Mouse (Mus musculus) spleen, postnatal 36 days (tissue): ENCODE data around the gene Edc3.

ENCODE experiments used
- DNase-seq, 2 experiments: peaks; one replicate each; pipeline ENCODE4 v3.0.0; 2022; ENCODE audit warnings: low spot score in 2 of 2, mixed read lengths in 1 of 2

Edc3 gene

DNA sequence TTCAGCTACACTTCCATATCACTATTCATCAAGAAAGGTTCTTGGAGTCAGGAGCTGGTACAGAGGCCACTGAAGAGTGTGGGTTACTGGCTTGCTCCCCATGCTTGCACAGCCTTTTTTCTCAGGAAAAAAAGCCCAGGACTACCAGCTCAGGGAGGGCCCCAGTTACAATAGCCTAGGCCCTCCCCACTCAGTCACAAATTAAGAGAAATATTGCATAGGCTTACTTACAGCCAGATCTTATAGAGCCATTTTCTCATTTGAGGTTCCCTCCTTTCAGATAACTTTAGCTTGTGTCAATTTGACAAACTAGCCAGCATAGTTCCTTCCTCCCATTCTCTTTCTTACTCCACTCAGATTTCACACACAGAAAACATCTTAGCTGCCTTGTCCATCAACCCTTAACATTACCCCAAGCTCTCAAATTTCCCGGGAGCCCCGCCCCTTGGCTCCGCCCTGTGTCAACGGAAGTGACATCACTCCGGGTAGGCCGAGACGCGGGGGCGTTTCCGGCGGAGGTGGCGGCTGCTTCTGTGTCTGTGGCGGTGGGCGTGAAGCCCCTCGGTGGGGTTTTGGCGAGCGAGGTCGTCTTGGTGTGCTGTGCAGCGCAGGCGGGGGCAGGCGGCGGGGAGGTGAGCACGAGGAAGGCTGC lies at the start of gene Edc3:
Gene Edc3, plus strand, starts transcription at position 473 of the 652 bp plus-strand sequence.
- peak; percentile 83 to 88 for DNase-seq

GRCm38 (mm10) chr9:57658970-57659369 lies 49.4 kb upstream of the Edc3 start:
- no peak for DNase-seq

DNA sequence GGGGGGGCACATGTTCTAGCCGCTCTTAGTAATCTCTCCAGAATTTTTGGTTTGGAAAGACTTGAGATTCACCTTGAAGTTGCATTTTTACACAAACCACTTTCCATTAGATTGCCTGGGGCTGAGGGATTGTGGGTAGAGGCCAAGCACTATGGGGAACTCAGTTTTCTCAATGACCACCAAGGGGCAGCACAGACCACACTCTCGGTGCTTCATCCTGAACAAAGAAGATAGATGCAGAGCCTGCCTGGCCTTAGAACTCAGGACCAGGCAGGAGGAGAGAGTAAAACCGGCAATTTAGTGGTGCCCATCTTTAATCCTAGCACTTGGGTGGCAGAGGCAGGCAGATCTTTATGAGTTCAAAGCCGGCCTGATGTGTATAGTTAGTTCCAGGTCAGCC lies 48.6 kb upstream of the Edc3 start:
- peak; percentile 71 to 76 for DNase-seq

- DNase-seq = peak in 1 of 2 experiments; percentile 40
Observed at GRCm38 (mm10) chr9:57660501-57660900, 47.8 kb upstream of the Edc3 start.

GRCm38 (mm10) chr9:57661552-57661951 lies 46.8 kb upstream of the Edc3 start:
- no peak for DNase-seq

DNA sequence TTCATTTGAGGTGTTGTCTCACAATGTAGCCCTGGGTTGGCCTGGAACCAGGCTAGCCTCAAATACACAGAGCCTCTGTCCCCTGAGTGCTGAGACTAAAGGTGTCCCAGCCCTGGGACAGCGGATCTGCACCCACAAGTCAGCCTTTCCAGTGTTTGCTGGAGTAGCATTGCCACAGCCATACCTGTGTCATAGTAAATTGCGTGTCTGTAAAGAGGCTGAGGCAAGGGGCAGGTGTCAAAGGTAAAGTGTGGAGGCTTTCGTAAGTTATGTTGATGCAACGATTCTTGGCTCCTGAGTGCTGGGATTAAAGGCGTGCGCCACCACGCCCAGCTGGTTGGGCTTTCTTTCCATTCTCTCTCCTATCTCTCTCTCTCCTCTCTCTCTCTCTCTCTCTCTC lies 43.7 kb upstream of the Edc3 start:
- no peak for DNase-seq

DNA sequence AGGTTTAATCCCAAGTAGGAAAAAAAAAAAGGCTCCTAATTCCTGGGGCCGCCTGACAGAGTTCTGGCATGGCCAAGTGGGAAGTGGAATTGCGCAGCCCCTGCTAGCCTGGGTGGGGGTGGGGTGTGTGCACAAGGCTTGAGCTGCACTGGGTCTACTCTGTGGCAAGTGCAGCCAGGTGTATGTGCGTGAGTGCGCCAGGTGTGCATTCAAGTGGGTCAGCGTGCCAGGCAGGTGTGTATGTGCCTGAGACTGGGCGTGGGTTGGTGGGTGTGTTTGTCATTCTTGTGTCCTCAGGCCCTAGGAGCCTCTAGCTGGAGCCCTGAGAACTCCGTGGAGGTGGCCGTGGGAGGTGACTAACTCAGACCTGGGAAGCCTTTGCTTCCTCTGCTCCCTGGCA lies 41.8 kb upstream of the Edc3 start:
- no peak for DNase-seq

DNA sequence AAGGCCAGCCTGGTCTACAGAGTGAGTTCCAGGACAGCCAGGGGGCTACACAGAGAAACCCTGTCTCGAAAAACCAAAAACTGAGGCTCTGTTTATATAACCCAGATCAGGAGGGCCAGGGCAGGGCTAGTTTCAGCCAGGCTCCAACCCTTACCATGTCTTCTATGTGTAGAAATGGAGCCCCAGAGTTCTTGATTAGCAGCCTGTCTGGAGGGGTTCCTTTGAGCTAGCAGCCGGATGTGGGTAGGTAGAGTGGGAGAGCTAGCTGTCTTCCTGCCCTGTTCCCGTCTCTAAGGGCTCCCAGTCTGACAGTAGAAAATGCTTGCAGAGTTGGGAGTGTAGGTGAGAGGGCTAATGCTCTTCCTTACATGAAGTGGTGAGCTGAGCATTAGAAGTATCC lies 41.2 kb upstream of the Edc3 start:
- DNase-seq = no peak

GRCm38 (mm10) chr9:57667817-57668216 lies 40.5 kb upstream of the Edc3 start:
- no peak for DNase-seq

- DNase-seq = no peak
Observed at GRCm38 (mm10) chr9:57668277-57668676, 40.1 kb upstream of the Edc3 start.

- no peak for DNase-seq
Observed at GRCm38 (mm10) chr9:57669566-57669965, 38.8 kb upstream of the Edc3 start.

- no peak for DNase-seq
Observed at GRCm38 (mm10) chr9:57671037-57671436, 37.3 kb upstream of the Edc3 start.

DNA sequence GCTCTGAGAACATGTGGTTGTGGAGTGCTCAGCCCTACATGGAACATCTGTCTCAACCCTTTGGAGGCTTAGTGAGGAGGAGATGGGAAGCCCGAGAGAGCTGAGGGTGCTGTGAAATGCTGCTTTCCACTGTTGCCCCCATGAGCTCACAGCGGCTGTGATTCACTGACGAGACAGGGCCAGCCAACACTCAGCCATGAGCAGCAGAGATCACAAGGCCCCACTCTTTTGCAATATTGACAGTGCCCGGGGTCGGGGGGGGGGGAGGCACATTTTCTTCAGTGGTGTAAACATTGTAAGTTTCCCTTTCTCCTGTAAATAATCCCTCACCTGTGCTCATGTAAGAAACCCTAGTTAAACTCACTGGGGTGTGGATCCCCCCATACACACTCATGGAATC lies 36.8 kb upstream of the Edc3 start:
- DNase-seq = no peak

DNA sequence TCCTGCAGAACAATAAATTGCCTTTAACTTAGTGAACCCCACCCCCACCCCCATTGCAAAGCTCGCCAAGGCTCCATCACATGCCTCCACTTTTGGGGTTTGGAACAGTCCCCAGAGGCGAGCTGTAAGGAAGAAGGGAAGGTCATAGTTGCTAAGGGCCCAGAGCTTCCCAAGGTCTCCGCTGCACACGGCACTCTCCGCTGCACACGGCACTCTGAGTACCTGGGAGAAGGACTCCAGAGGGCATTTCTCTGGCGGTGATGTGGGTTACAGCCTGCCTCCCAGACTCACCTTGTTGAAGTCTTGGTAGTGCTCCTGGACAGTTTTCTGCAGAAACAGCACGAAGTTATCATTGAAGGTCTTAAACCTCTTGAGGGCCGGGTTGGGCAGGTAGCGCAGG lies 26.9 kb upstream of the Edc3 start:
- DNase-seq = no peak

GRCm38 (mm10) chr9:57683520-57683919 lies 24.8 kb upstream of the Edc3 start, which contains the start of gene Cyp1a2:
Gene Cyp1a2 (minus strand): TSS chr9:57683703.
- no peak for DNase-seq

- DNase-seq = no peak
Observed at GRCm38 (mm10) chr9:57686011-57686410, 22.3 kb upstream of the Edc3 start.

GRCm38 (mm10) chr9:57687751-57688150 lies 20.6 kb upstream of the Edc3 start, which contains the start of gene Cyp1a1:
Gene Cyp1a1 (plus strand): TSS chr9:57687928.
- DNase-seq = no peak

DNA sequence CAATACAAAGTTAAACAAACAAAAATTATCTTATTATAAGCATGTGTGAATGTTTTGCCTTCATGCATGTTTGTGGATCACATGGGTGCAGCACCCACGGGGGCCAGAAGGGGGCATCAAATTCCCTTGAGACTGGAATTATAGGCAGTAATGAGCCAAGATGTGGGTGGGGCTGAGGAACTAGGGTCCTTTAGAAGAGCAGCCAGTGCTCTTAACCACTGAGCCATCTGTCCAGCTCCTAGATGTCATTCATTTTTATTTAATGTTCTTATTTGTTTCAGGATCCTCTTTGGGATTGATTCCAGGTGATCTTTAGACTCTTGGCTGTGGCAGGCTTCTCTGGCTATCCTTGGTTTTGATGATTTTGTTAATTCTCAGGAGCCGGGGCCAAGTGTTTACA lies 20.2 kb upstream of the Edc3 start:
- DNase-seq = peak in 1 of 2 experiments; percentile 16

DNA sequence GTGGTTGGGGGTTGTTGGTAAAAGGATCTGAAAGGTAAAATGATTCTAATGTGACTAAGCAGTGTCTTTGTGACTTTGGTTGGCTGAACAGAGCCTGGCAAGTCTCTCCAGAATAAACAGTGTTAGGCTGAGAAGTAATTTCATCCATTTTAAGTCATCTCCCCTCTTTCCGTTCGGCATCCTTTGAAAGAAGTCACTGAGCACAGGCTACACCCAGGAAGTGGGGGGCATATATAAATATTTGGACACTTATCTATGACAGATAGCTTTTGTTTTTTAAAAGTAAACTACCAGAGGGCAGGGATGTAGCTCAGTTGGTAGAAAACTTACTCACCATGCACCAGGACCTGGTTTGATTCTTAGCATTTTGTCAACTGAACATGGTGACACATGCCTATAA lies 19.7 kb upstream of the Edc3 start:
- no peak for DNase-seq

- no peak for DNase-seq
Observed at GRCm38 (mm10) chr9:57694108-57694507, 14.2 kb upstream of the Edc3 start.

DNA sequence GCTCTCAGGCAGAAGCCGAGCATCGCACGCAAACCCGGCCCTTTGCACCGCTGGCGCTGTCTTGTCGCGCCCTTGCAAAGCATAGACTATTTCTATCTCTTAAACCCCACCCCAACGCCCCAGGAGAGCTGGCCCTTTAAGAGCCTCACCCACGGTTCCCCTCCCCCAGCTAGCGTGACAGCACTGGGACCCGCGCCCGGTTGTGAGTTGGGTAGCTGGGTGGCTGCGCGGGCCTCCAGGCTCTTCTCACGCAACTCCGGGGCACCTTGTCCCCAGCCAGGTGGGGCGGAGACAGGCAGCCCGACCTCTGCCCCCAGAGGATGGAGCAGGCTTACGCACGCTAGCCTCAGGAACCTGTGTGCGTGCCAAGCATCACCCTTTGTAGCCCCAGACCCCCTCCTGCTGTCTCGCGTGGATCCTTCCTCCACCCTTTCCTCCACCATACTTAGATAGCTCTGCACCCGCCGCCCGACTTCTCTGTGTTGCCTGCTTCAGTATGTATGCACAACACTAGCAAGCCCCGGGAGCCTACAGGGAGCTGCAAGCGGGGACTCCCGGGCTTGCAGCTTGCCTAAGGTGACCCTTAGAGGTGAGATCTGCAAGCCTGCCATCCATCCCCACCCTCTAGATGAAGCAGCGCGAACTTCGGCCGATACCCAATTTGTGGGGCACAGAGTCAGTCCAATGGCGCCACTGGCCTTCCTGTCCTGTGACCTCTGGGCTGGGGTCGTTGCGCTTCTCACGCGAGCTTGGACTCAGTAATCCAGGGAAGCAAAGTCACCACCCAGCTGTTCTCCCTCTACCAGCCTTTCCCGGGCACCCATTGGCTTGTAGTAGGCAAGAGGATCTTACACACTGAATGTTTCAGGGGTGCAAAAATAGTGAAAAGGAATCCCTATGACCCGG lies 11.7 kb upstream of the Edc3 start:
- DNase-seq = no peak

- no peak for DNase-seq
Observed at GRCm38 (mm10) chr9:57697380-57697779, 11.0 kb upstream of the Edc3 start.
